Mouse (Mus musculus): ENCODE measurements at regions not wholly inside any gene's neighbourhood (a gene's known extent, or its start where the extent isn't known, plus 50 kb on each side); places are given as distances from the start of the nearest gene placed in this dataset.

GRCm38 (mm10) chr16:79876827-79877226 lies 785.9 kb upstream of the Tmprss15 start:
- Histone ChIP-seq H3K9ac (replicated peaks; ENCODE audit: low read length) (no peak overlapping the region), H3K36me3 (ENCODE audit: insufficient read depth, low read length) (no peaks in the 10 kb centered on the region), H3K9me3 (ENCODE audit: low read length) (no peaks in the 10 kb centered on the region), H3K27me3 (ENCODE audit: insufficient read depth, low read length) (no peaks in the 10 kb centered on the region), H3K4me2 (ENCODE audit: low read depth, low read length) (no peak overlapping the region), H3K4me1 (ENCODE audit: insufficient read depth, low read length) (no peaks in the 10 kb centered on the region), H3K4me3 (ENCODE audit: low read length) (no peak overlapping the region), H3K27ac (no peak overlapping the region)
- WGBS: 76% methylated on average over 1 of the region's 1 CpGs
- no peak for ATAC-seq
- no peak for TF ChIP-seq CTCF (IDR thresholded peaks at IDR 0.05; ENCODE audit: low read depth)
- no peak for DNase-seq (ENCODE audit: low spot score)

- 66% methylated on average over 8 of the region's 8 CpGs for WGBS
- H3K36me3 ChIP-seq (ENCODE audit: insufficient read depth, low read length): no peaks in the 10 kb centered on the region
- TF ChIP-seq CTCF (IDR thresholded peaks at IDR 0.05; ENCODE audit: low read depth): no peak
- no peak overlapping the region for H3K9ac ChIP-seq (replicated peaks; ENCODE audit: low read length)
- no peak overlapping the region for H3K4me2 ChIP-seq (ENCODE audit: low read depth, low read length)
- H3K4me3 ChIP-seq (ENCODE audit: low read length): no peak overlapping the region
- ATAC-seq (no peak), DNase-seq (ENCODE audit: low spot score) (peak; percentile 7)
- H3K9me3 ChIP-seq (ENCODE audit: low read length): no peaks in the 10 kb centered on the region
- H3K4me1 ChIP-seq (ENCODE audit: insufficient read depth, low read length): no peaks in the 10 kb centered on the region
- H3K27me3 ChIP-seq (ENCODE audit: insufficient read depth, low read length): no peaks in the 10 kb centered on the region
- H3K27ac ChIP-seq: no peak overlapping the region
Observed at GRCm38 (mm10) chr16:79870578-79871270, 779.8 kb upstream of the Tmprss15 start.

- 74% methylated on average over 1 of the region's 1 CpGs for WGBS
- Histone ChIP-seq H3K9ac (replicated peaks; ENCODE audit: low read length) (no peak overlapping the region), H3K4me3 (ENCODE audit: low read length) (no peak overlapping the region), H3K27me3 (ENCODE audit: insufficient read depth, low read length) (no peaks in the 10 kb centered on the region), H3K4me1 (ENCODE audit: insufficient read depth, low read length) (no peaks in the 10 kb centered on the region), H3K36me3 (ENCODE audit: insufficient read depth, low read length) (no peaks in the 10 kb centered on the region), H3K4me2 (ENCODE audit: low read depth, low read length) (no peak overlapping the region), H3K9me3 (ENCODE audit: low read length) (0 out of 2 replicates have a peak, but pooled peaks cover 3% of the 10 kb centered on the region), H3K27ac (no peak overlapping the region)
- DNase-seq (ENCODE audit: low spot score) (no peak), ATAC-seq (no peak)
- no peak for TF ChIP-seq CTCF (IDR thresholded peaks at IDR 0.05; ENCODE audit: low read depth)
Observed at GRCm38 (mm10) chr16:79859540-79859939, 768.6 kb upstream of the Tmprss15 start.

- Histone ChIP-seq H3K9ac (replicated peaks; ENCODE audit: low read length) (no peak overlapping the region), H3K36me3 (ENCODE audit: insufficient read depth, low read length) (no peaks in the 10 kb centered on the region), H3K9me3 (ENCODE audit: low read length) (no peaks in the 10 kb centered on the region), H3K27ac (no peak overlapping the region), H3K4me3 (ENCODE audit: low read length) (no peak overlapping the region), H3K4me2 (ENCODE audit: low read depth, low read length) (no peak overlapping the region), H3K4me1 (ENCODE audit: insufficient read depth, low read length) (no peaks in the 10 kb centered on the region), H3K27me3 (ENCODE audit: insufficient read depth, low read length) (no peaks in the 10 kb centered on the region)
- TF ChIP-seq CTCF (IDR thresholded peaks at IDR 0.05; ENCODE audit: low read depth): no peak
- 66% methylated on average over 7 of the region's 7 CpGs for WGBS
- DNase-seq (ENCODE audit: low spot score): no peak
- ATAC-seq: no peak
Observed at GRCm38 (mm10) chr16:79849152-79849551, 758.3 kb upstream of the Tmprss15 start.

GRCm38 (mm10) chr16:79816913-79817312 lies 726.0 kb upstream of the Tmprss15 start:
- Histone ChIP-seq H3K9ac (replicated peaks; ENCODE audit: low read length) (no peak overlapping the region), H3K27ac (no peak overlapping the region), H3K4me2 (ENCODE audit: low read depth, low read length) (no peak overlapping the region), H3K36me3 (ENCODE audit: insufficient read depth, low read length) (no peaks in the 10 kb centered on the region), H3K4me3 (ENCODE audit: low read length) (no peak overlapping the region), H3K4me1 (ENCODE audit: insufficient read depth, low read length) (no peaks in the 10 kb centered on the region), H3K27me3 (ENCODE audit: insufficient read depth, low read length) (no peaks in the 10 kb centered on the region), H3K9me3 (ENCODE audit: low read length) (no peaks in the 10 kb centered on the region)
- DNase-seq (ENCODE audit: low spot score) (no peak), ATAC-seq (no peak)
- no peak for TF ChIP-seq CTCF (IDR thresholded peaks at IDR 0.05; ENCODE audit: low read depth)
- 43% methylated on average over 1 of the region's 1 CpGs for WGBS

GRCm38 (mm10) chr16:79778729-79779128 lies 687.8 kb upstream of the Tmprss15 start:
- H3K36me3 ChIP-seq (ENCODE audit: insufficient read depth, low read length): no peaks in the 10 kb centered on the region
- TF ChIP-seq CTCF (IDR thresholded peaks at IDR 0.05; ENCODE audit: low read depth): no peak
- ATAC-seq (no peak), DNase-seq (ENCODE audit: low spot score) (no peak)
- no peaks in the 10 kb centered on the region for H3K27me3 ChIP-seq (ENCODE audit: insufficient read depth, low read length)
- no peak overlapping the region for H3K4me2 ChIP-seq (ENCODE audit: low read depth, low read length)
- H3K9me3 ChIP-seq (ENCODE audit: low read length): no peaks in the 10 kb centered on the region
- H3K4me1 ChIP-seq (ENCODE audit: insufficient read depth, low read length): no peaks in the 10 kb centered on the region
- 77% methylated on average over 3 of the region's 3 CpGs for WGBS
- no peak overlapping the region for H3K27ac ChIP-seq
- H3K4me3 ChIP-seq (ENCODE audit: low read length): no peak overlapping the region
- H3K9ac ChIP-seq (replicated peaks; ENCODE audit: low read length): no peak overlapping the region

Measured in hindbrain, postnatal 0 days (tissue).